Mouse (Mus musculus): ENCODE data around the gene Ly6g6e.

DNA sequence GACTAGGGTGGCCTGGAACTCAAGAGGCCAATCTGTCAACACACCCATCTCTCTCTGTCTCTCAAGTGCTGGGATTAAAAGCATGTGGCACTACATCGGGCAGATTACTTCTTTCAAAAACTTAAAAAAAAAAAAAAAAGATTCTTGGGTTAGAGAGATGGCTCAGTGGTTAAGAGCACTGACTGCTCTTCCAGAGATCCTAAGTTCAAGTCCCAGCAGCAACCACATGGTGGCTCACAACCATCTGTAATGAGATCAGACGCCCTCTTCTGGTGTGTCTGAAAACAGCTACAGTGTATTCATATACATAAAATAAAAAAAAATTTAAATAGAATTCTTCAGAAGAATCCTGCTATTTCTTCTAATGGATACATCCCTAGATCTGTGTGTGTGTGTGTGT, 11.4 kb downstream of the Ly6g6e start:
- peak; percentile 41; the same call in 1 of the 2 replicates for TF ChIP-seq CTCF (IDR thresholded peaks at IDR 0.05; ENCODE audit: low read depth)
- no peak for TF ChIP-seq EP300 (IDR thresholded peaks at IDR 0.05; ENCODE audit: low read depth)
